Mouse (Mus musculus) intestine, postnatal 0 days (tissue): ENCODE measurements around the gene Gm10320. TPM values are rescaled to one million over a fixed set of nuclear protein-coding genes. Genes with fewer than 3 reads are reported as not detected.

Experiments used
- ATAC-seq: fragments of 200-750 bp; cut with Nextera tagmentation; 2 replicates; pipeline ENCODE4 v1.8.0; 2017; ENCODE audit warnings: mild to moderate bottlenecking, moderate TSS enrichment, moderate library complexity
- H3K27ac ChIP-seq: fragments of 300-500 bp; sonication (generic); 2 replicates; pipeline ENCODE4 v1.5.1; 2014; ENCODE audit warnings: mild to moderate bottlenecking, low read depth, low read length, moderate library complexity
- H3K27me3 ChIP-seq: fragments of 300-500 bp; sonication (generic); replicated peaks from 2 replicates; pipeline ENCODE4 v1.6.1; 2014; ENCODE audit warnings: low read length, mixed read lengths; ENCODE audit not compliant: control insufficient read depth, insufficient read depth
- H3K36me3 ChIP-seq: fragments of 300-500 bp; sonication (generic); 2 replicates; pipeline ENCODE4 v1.6.1; 2014; ENCODE audit warnings: mild to moderate bottlenecking, moderate library complexity; ENCODE audit not compliant: control insufficient read depth, insufficient read depth
- H3K4me1 ChIP-seq: fragments of 300-500 bp; sonication (generic); replicated peaks from 2 replicates; pipeline ENCODE4 v1.6.1; 2014; ENCODE audit warnings: antibody characterized with exemption, low read length, mixed read lengths; ENCODE audit not compliant: control insufficient read depth, insufficient read depth
- H3K4me2 ChIP-seq: fragments of 300-500 bp; sonication (generic); replicated peaks from 2 replicates; pipeline ENCODE4 v1.6.1; 2014; ENCODE audit warnings: low read depth, mild to moderate bottlenecking, moderate library complexity
- H3K4me3 ChIP-seq: fragments of 300-500 bp; sonication (generic); 2 replicates; pipeline ENCODE4 v1.5.1; 2014; ENCODE audit warnings: low read depth, low read length
- H3K9ac ChIP-seq: fragments of 300-500 bp; sonication (generic); 2 replicates; pipeline ENCODE4 v1.6.1; 2014; ENCODE audit warnings: mild to moderate bottlenecking, low read depth, low read length
- H3K9me3 ChIP-seq: fragments of 300-500 bp; sonication (generic); 2 replicates; pipeline ENCODE4 v1.6.1; 2016; ENCODE audit warnings: mixed run types; ENCODE audit not compliant: control insufficient read depth
- CTCF ChIP-seq: sonication (generic); IDR thresholded peaks from 2 replicates; pipeline ENCODE4 v1.5.1; 2016; ENCODE audit warnings: low read depth, mild to moderate bottlenecking, control low read depth, antibody characterized with exemption, moderate library complexity
- WGBS: fragments of 180-500 bp; shearing (Covaris S2); extraction: QIAGEN DNeasy Blood & Tissue Kit; methylation state at CpG from one replicate; pipeline ENCODE4 v1.1.7; 2014; 5-methylcytosine and 5-hydroxymethylcytosine counted together
- polyA plus RNA-seq: library from polyadenylated mRNA; unstranded; fragments of >200 nt; fragmentation: Nextera tagmentation; extraction: Ambion mirVana; gene quantifications from 2 replicates; pipeline ENCODE4 v1.2.1, GENCODE M21; 2015

Gm10320 gene
- polyA plus RNA-seq, 1 experiment from 2014 or later, result 2.4 TPM

DNA sequence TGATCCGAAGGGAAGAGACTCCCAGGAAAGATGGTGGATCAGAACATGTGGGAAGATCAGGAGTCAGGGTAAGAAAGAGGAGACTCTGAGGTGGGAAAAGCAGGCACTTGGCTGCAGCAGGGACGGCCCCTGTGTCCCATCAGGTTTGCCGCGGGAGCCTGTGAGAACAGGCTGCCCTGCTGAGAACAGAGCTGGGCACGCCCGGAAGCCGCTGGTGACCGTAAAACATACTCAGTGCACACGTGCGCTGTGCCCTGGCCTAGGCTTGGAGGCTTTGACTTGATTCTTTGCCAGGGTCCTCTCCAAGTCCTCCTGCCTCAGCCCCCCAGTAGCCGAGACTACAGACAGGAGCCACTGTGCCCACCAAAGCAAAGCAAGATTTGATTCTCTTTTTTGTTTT lies 26.5 kb upstream of the Gm10320 start:
- no peak for TF ChIP-seq CTCF
- Histone ChIP-seq H3K4me3 (no peak overlapping the region), H3K4me1 (no peaks in the 10 kb centered on the region), H3K9me3 (no peaks in the 10 kb centered on the region), H3K27ac (no peak overlapping the region), H3K27me3 (0 out of 2 replicates have a peak, but pooled peaks cover 3% of the 10 kb centered on the region), H3K4me2 (no peak overlapping the region; the same call in 1 of the 2 replicates), H3K36me3 (no peaks in the 10 kb centered on the region), H3K9ac (no peak overlapping the region)
- 21% methylated on average over 11 of the region's 11 CpGs for WGBS
- ATAC-seq, result no peak

GRCm38 (mm10) chr13:98517666-98518065 lies 25.9 kb upstream of the Gm10320 start:
- no peak for ATAC-seq
- Histone ChIP-seq H3K36me3 (no peaks in the 10 kb centered on the region), H3K9me3 (no peaks in the 10 kb centered on the region), H3K27ac (no peak overlapping the region), H3K4me2 (no peak overlapping the region), H3K9ac (no peak overlapping the region), H3K27me3 (0 out of 2 replicates have a peak, but pooled peaks cover 3% of the 10 kb centered on the region), H3K4me1 (no peaks in the 10 kb centered on the region), H3K4me3 (no peak overlapping the region)
- no peak for TF ChIP-seq CTCF
- WGBS, result 68% methylated on average over 5 of the region's 5 CpGs

DNA sequence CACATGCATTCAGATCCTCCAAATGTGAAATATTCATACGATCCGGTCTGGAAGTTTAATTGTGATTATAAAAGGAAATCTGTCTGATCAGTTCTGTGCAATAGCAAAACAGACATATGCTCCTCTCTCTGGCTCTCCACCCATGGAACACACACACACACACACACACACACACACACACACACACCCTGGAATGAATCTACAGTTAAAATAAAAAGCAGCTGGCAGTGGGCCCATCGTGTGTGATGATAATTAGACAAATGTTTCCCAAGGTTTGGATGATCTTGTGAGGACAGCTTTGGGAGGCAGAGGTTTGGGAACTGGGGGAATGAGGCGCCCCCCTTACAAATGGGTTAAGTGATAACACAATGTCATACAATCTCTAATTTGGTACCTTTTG lies 25.2 kb upstream of the Gm10320 start:
- H3K36me3 ChIP-seq, result no peaks in the 10 kb centered on the region
- no peak overlapping the region for H3K4me2 ChIP-seq
- 85% methylated on average over 4 of the region's 4 CpGs for WGBS
- no peak overlapping the region for H3K27ac ChIP-seq
- 0 out of 2 replicates have a peak, but pooled peaks cover 3% of the 10 kb centered on the region for H3K27me3 ChIP-seq
- no peaks in the 10 kb centered on the region for H3K9me3 ChIP-seq
- ATAC-seq, result no peak
- TF ChIP-seq CTCF, result no peak
- H3K4me1 ChIP-seq, result no peaks in the 10 kb centered on the region
- no peak overlapping the region for H3K4me3 ChIP-seq
- no peak overlapping the region for H3K9ac ChIP-seq

DNA sequence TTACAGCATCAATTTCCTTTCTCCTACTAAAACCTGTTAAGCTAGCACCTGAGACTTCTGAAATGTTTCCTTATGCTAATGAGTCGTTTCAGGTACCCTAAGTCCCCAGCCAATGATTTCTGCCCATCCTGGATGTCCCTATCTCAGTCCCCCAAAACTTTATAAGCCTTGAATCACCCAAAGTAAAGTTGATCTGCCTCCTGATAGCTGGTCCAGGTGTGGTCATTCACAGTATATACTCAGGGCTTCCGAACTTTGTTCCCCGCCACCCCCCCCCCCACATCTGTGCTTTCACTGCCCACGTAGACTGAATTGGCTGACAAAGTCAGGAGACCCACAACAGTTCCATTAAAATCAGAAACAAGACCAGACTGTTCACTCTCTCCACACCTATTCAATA lies 20.3 kb upstream of the Gm10320 start:
- no peak overlapping the region for H3K9ac ChIP-seq
- H3K27ac ChIP-seq, result no peak overlapping the region
- WGBS, result 68% methylated on average over 4 of the region's 4 CpGs
- no peaks in the 10 kb centered on the region for H3K9me3 ChIP-seq
- peaks cover 15% of the 10 kb centered on the region for H3K27me3 ChIP-seq
- TF ChIP-seq CTCF, result no peak
- no peak overlapping the region for H3K4me2 ChIP-seq
- H3K4me3 ChIP-seq, result no peak overlapping the region
- no peaks in the 10 kb centered on the region for H3K36me3 ChIP-seq
- no peak for ATAC-seq
- H3K4me1 ChIP-seq, result no peaks in the 10 kb centered on the region

GRCm38 (mm10) chr13:98507656-98508055 lies 15.9 kb upstream of the Gm10320 start:
- H3K4me1 ChIP-seq, result peaks cover 5% of the 10 kb centered on the region; the same call in 1 of the 2 replicates
- no peak overlapping the region for H3K4me2 ChIP-seq
- H3K27ac ChIP-seq, result no peak overlapping the region
- no peak for ATAC-seq
- no peaks in the 10 kb centered on the region for H3K36me3 ChIP-seq
- no peaks in the 10 kb centered on the region for H3K9me3 ChIP-seq
- no peak overlapping the region for H3K9ac ChIP-seq
- TF ChIP-seq CTCF, result no peak
- H3K4me3 ChIP-seq, result no peak overlapping the region
- WGBS, result 61% methylated on average over 2 of the region's 2 CpGs
- H3K27me3 ChIP-seq, result peaks cover 58% of the 10 kb centered on the region

GRCm38 (mm10) chr13:98506496-98506895 lies 14.7 kb upstream of the Gm10320 start:
- WGBS, result 20% methylated on average over 4 of the region's 4 CpGs
- no peak for TF ChIP-seq CTCF

GRCm38 (mm10) chr13:98505989-98506388 lies 14.2 kb upstream of the Gm10320 start:
- no peak overlapping the region for H3K4me3 ChIP-seq
- H3K4me2 ChIP-seq, result no peak overlapping the region
- H3K36me3 ChIP-seq, result no peaks in the 10 kb centered on the region
- H3K27ac ChIP-seq, result no peak overlapping the region
- H3K9me3 ChIP-seq, result no peaks in the 10 kb centered on the region
- 38% methylated on average over 6 of the region's 6 CpGs for WGBS
- no peak for ATAC-seq
- TF ChIP-seq CTCF, result no peak
- peaks cover 5% of the 10 kb centered on the region; the same call in 1 of the 2 replicates for H3K4me1 ChIP-seq
- peaks cover 75% of the 10 kb centered on the region for H3K27me3 ChIP-seq
- no peak overlapping the region for H3K9ac ChIP-seq

More at GRCm38 (mm10) chr13:98506496-98506895, 14.7 kb upstream of the Gm10320 start:
- Histone ChIP-seq H3K9ac (no peak overlapping the region), H3K4me1 (peaks cover 5% of the 10 kb centered on the region; the same call in 1 of the 2 replicates), H3K36me3 (no peaks in the 10 kb centered on the region), H3K27ac (no peak overlapping the region), H3K4me3 (no peak overlapping the region), H3K27me3 (peaks cover 70% of the 10 kb centered on the region), H3K4me2 (no peak overlapping the region), H3K9me3 (no peaks in the 10 kb centered on the region)
- no peak for ATAC-seq
